Mouse (Mus musculus) NIH3T3 (cell line): Measurements from ENCODE around the gene Cacna1i.

Source experiments
- DNase-seq: peaks from one replicate; pipeline ENCODE4 v3.0.0-alpha.2; 2012; ENCODE audit warnings: low read depth

Cacna1i gene

GRCm38 (mm10) chr15:80286851-80287415 is at the start of gene Cacna1i:
Gene Cacna1i, plus strand, starts transcription at chr15:80287238.
- no peak for DNase-seq

GRCm38 (mm10) chr15:80248135-80248534 is 38.9 kb upstream of the Cacna1i start:
- DNase-seq = no peak

- no peak for DNase-seq
Observed at GRCm38 (mm10) chr15:80248596-80248995, 38.4 kb upstream of the Cacna1i start.

- no peak for DNase-seq
Observed at GRCm38 (mm10) chr15:80249672-80250071, 37.4 kb upstream of the Cacna1i start.

GRCm38 (mm10) chr15:80250586-80250985 is 36.5 kb upstream of the Cacna1i start:
- DNase-seq = no peak

- peak; percentile 88 for DNase-seq
Observed at GRCm38 (mm10) chr15:80253530-80253929, 33.5 kb upstream of the Cacna1i start.

GRCm38 (mm10) chr15:80254207-80254606 is 32.8 kb upstream of the Cacna1i start:
- peak; percentile 96 for DNase-seq

GRCm38 (mm10) chr15:80254847-80255645 is 32.0 kb upstream of the Cacna1i start, which contains the start of gene Atf4:
Gene Atf4, plus strand, starts transcription at chr15:80255184.
- peak; percentile 100 for DNase-seq

GRCm38 (mm10) chr15:80255646-80256121 is 31.4 kb upstream of the Cacna1i start:
- DNase-seq = peak; percentile 96

- DNase-seq = peak; percentile 34
Observed at GRCm38 (mm10) chr15:80256242-80256641, 30.8 kb upstream of the Cacna1i start.

GRCm38 (mm10) chr15:80256656-80257601 is 30.1 kb upstream of the Cacna1i start:
- peak; percentile 34 for DNase-seq

GRCm38 (mm10) chr15:80257602-80258239 is 29.3 kb upstream of the Cacna1i start:
- peak; percentile 66 for DNase-seq

GRCm38 (mm10) chr15:80258240-80259170 is 28.5 kb upstream of the Cacna1i start:
- DNase-seq = peak; percentile 66

GRCm38 (mm10) chr15:80259406-80260045 is 27.5 kb upstream of the Cacna1i start:
- DNase-seq = no peak

- peak; percentile 92 for DNase-seq
Observed at GRCm38 (mm10) chr15:80260677-80261076, 26.4 kb upstream of the Cacna1i start.

- no peak for DNase-seq
Observed at GRCm38 (mm10) chr15:80261100-80261499, 25.9 kb upstream of the Cacna1i start.

- peak; percentile 98 for DNase-seq
Observed at GRCm38 (mm10) chr15:80263610-80264575, 23.1 kb upstream of the Cacna1i start, which contains the start of gene Rps19bp1. Gene Rps19bp1, minus strand, starts transcription at chr15:80264315.

- peak; percentile 95 for DNase-seq
Observed at GRCm38 (mm10) chr15:80266281-80266680, 20.8 kb upstream of the Cacna1i start.
